In the genomic region with DNA sequence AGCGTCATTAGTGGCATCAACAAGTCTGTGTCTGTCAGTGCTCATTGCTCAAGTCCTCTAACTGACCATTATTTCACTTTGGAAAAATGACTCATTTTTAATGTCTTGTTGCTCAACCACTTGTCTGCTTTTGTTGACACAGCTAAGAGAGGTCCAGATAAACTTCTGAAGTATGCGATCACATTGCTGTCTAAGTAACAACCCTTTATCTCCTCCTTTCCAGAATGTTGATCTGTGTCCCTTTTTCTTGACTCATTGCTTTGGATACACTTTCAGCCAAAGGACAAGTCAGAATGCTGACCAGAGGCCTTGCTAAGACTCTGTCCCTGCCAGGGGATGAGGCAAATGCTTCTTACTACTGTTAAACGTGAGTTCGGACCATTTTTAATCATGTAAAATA, we compare ENCODE assay signal across 22 mouse cellular contexts.
DNase-seq lines count a peak whose midpoint lies in the region; ATAC-seq and TF ChIP-seq lines count a peak whose summit lies in the region.
"Had no signal": no experiment of that assay in that cellular context is flagged by ENCODE, and none has a peak within 500 bp of the region (broad histone marks: within the 10 kb centered on the region; RNA-seq: fewer than 3 reads in every experiment).

No protein-coding gene starts in this region.

- H3K27me3 ChIP-seq in liver, adult 2 months (ENCODE audit: control insufficient read depth, insufficient read depth, low read length), result no peaks in the 10 kb centered on the region
- no peaks in the 10 kb centered on the region for H3K27me3 ChIP-seq in liver, embryonic 12.5 days (replicated peaks)
- H3K27me3 ChIP-seq: embryonic facial prominence, embryonic 13.5 days; forebrain, embryonic 12.5 days; heart, embryonic 12.5 days; hindbrain, embryonic 15.5 days had no signal

- H3K4me3 ChIP-seq in liver, adult 2 months (ENCODE audit: insufficient read depth, low read depth, low read length), result no peak overlapping the region
- H3K4me3 ChIP-seq in liver, embryonic 12.5 days, result no peak overlapping the region
- H3K4me3 ChIP-seq: embryonic facial prominence, embryonic 13.5 days; forebrain, embryonic 12.5 days; heart, embryonic 12.5 days; hindbrain, embryonic 10.5 days; hindbrain, embryonic 15.5 days had no signal

- no peak overlapping the region for H3K9ac ChIP-seq in liver, adult 2 months (ENCODE audit: low read depth, low read length)
- H3K9ac ChIP-seq in liver, embryonic 12.5 days, result no peak overlapping the region
- H3K9ac ChIP-seq: embryonic facial prominence, embryonic 13.5 days; forebrain, embryonic 12.5 days; heart, embryonic 12.5 days; hindbrain, embryonic 15.5 days had no signal

- ATAC-seq in liver, embryonic 12.5 days, result no peak
- ATAC-seq: CD4-positive, CD25-positive, alpha-beta regulatory T cell, adult 4 months; forebrain, embryonic 16.5 days; intestine, embryonic 16.5 days had no signal

- no peak overlapping the region for H3K4me2 ChIP-seq in liver, embryonic 12.5 days
- H3K4me2 ChIP-seq: embryonic facial prominence, embryonic 13.5 days; forebrain, embryonic 12.5 days; heart, embryonic 12.5 days; hindbrain, embryonic 15.5 days had no signal

- H3K9me3 ChIP-seq in liver, embryonic 12.5 days (replicated peaks), result no peaks in the 10 kb centered on the region
- H3K9me3 ChIP-seq: embryonic facial prominence, embryonic 13.5 days; forebrain, embryonic 12.5 days; hindbrain, embryonic 10.5 days; hindbrain, embryonic 15.5 days had no signal

- no peaks in the 10 kb centered on the region for H3K36me3 ChIP-seq in liver, adult 2 months (ENCODE audit: control insufficient read depth, insufficient read depth, low read length)
- H3K36me3 ChIP-seq in liver, embryonic 12.5 days, result no peaks in the 10 kb centered on the region
- H3K36me3 ChIP-seq: embryonic facial prominence, embryonic 13.5 days; forebrain, embryonic 12.5 days; G1E; heart, embryonic 12.5 days; hindbrain, embryonic 10.5 days; hindbrain, embryonic 15.5 days had no signal

- no peak for TF ChIP-seq POLR2A in liver, adult 2 months (IDR thresholded peaks at IDR 0.05; ENCODE audit: extremely low read depth, insufficient read depth, low read length)

- intact Hi-C loops in heart, postnatal 25 days (cut with DNase I), result no loop called here

- WGBS in liver, adult 2 months, result 70% methylated on average over 4 of the region's 4 CpGs
- 69% methylated on average over 4 of the region's 4 CpGs for WGBS in liver, embryonic 12.5 days (ENCODE audit: insufficient replicate concordance)

- no peak overlapping the region for H3K27ac ChIP-seq in liver, adult 2 months (replicated peaks; ENCODE audit: insufficient read depth, low read depth, low read length)
- H3K27ac ChIP-seq in liver, embryonic 12.5 days, result no peak overlapping the region
- H3K27ac ChIP-seq: embryonic facial prominence, embryonic 13.5 days; forebrain, embryonic 12.5 days; hindbrain, embryonic 10.5 days; hindbrain, embryonic 15.5 days had no signal

- no peaks in the 10 kb centered on the region for H3K79me2 ChIP-seq in liver, adult 2 months (ENCODE audit: control insufficient read depth, insufficient read depth, low read length)

- no peaks in the 10 kb centered on the region for H3K4me1 ChIP-seq in liver, adult 2 months (ENCODE audit: control insufficient read depth, insufficient read depth, low read length)
- no peaks in the 10 kb centered on the region for H3K4me1 ChIP-seq in liver, embryonic 12.5 days
- H3K4me1 ChIP-seq: embryonic facial prominence, embryonic 13.5 days; forebrain, embryonic 12.5 days; heart, embryonic 12.5 days; hindbrain, embryonic 10.5 days; hindbrain, embryonic 15.5 days had no signal

- peak; percentile 30 for DNase-seq in gastrocnemius, adult 18-20 months (ENCODE audit: low spot score)
- no peak for DNase-seq in gastrocnemius, adult 8-10 months (ENCODE audit: low spot score in 2 of 2)
- peak; percentile 53 for DNase-seq in heart, adult 8-10 months (ENCODE audit: low spot score)
- DNase-seq in heart, postnatal 25 days (ENCODE audit: low spot score), result no peak
- peak; percentile 21 for DNase-seq in liver, adult 2 months (ENCODE audit: extremely low read depth, low read depth, low spot score)
- peak; percentile 14 for DNase-seq in Muller cell, postnatal 12 days (ENCODE audit: inconsistent ontology term)
- DNase-seq in cerebellum, postnatal 10 days, result no peak
- DNase-seq: adrenal gland, postnatal 10 days; B cell, adult 2 months; cerebellum, adult 11 months; cerebellum, adult 8-10 months; cerebellum, postnatal 36 days had no signal

- TF ChIP-seq CTCF in liver, adult 2 months (IDR thresholded peaks at IDR 0.05; ENCODE audit: low read depth, low read length), result no peak

Comparison
In these comparisons a context has a peak if more than half of its experiments do, and no peak if none do; other contexts are left out.
1. DNase-seq: peak in gastrocnemius, adult 18-20 months (single experiment), heart, adult 8-10 months (single experiment), liver, adult 2 months (single experiment) and Muller cell, postnatal 12 days (single experiment); none in gastrocnemius, adult 8-10 months (0 of 2), heart, postnatal 25 days (single experiment) and cerebellum, postnatal 10 days (0 of 2).